Mouse (Mus musculus): ENCODE measurements around the gene Cdkl1. TPM values are rescaled to one million over a fixed set of nuclear protein-coding genes. Genes with fewer than 3 reads are reported as not detected.
A peak's percentile ranks its signal among the peaks of the same experiment; 100 is the strongest.

Cdkl1 gene
- polyA plus RNA-seq, 1 experiment from 2014 or later: 2.0 TPM

MicroRNAs encoded within 50 kb of the gene (microRNA counts, 519-probe panel; counts per million panel counts)
- microRNA mmu-miR-681: 110 counts per million, percentile 56 among the panel's probes with 10 or more counts

Small RNAs within 50 kb of the gene (microRNA-seq; reads per million reads assigned to microRNA genes)
- not detected for gene Mir681

Other genes starting within 250 kb of the Cdkl1 start
- gene Vcpkmt, start 208.2 kb downstream of the Cdkl1 start, polyA plus RNA-seq (2015; fragmentation: Nextera tagmentation; extraction: Ambion mirVana): 20.2 and 25.8 TPM in 2 replicates
- 12.4 and 13.1 TPM in 2 replicates for gene Sos2, start 109.4 kb downstream of the Cdkl1 start, polyA plus RNA-seq (2015; fragmentation: Nextera tagmentation; extraction: Ambion mirVana)
- gene L2hgdh, start 66.4 kb downstream of the Cdkl1 start, polyA plus RNA-seq (2015; fragmentation: Nextera tagmentation; extraction: Ambion mirVana): 9.7 and 10.7 TPM in 2 replicates
- 24.9 and 25.2 TPM in 2 replicates for gene Atp5s, start 66.3 kb downstream of the Cdkl1 start, polyA plus RNA-seq (2015; fragmentation: Nextera tagmentation; extraction: Ambion mirVana)
- gene Atl1, start 101.3 kb upstream of the Cdkl1 start, polyA plus RNA-seq (2015; fragmentation: Nextera tagmentation; extraction: Ambion mirVana): 128 and 129 TPM in 2 replicates
- 25.6 and 27.6 TPM in 2 replicates for gene Map4k5, start 101.9 kb upstream of the Cdkl1 start, polyA plus RNA-seq (2015; fragmentation: Nextera tagmentation; extraction: Ambion mirVana)
- 1.5 and 2.8 TPM in 2 replicates for gene Sav1, start 195.7 kb upstream of the Cdkl1 start, polyA plus RNA-seq (2015; fragmentation: Nextera tagmentation; extraction: Ambion mirVana)